Mouse (Mus musculus): ENCODE results near the gene Arrdc5. TPM values are rescaled to one million over a fixed set of nuclear protein-coding genes. Genes with fewer than 3 reads are reported as not detected.
A peak's percentile ranks its signal among the peaks of the same experiment; 100 is the strongest.

Arrdc5 gene
- polyA plus RNA-seq, 1 experiment from 2014 or later: 0.21 TPM

GRCm38 (mm10) chr17:56308088-56308487, 8.0 kb upstream of the Arrdc5 start:
- Histone ChIP-seq H3K4me2 (ENCODE audit: low read depth, low read length) (no peak overlapping the region), H3K36me3 (ENCODE audit: control insufficient read depth, insufficient read depth) (peaks cover 26% of the 10 kb centered on the region), H3K27ac (ENCODE audit: low read length) (no peak overlapping the region), H3K9ac (ENCODE audit: low read length) (peak overlapping the region; percentile 5; the same call in 1 of the 2 replicates), H3K4me3 (ENCODE audit: low read length) (no peak overlapping the region), H3K27me3 (ENCODE audit: control insufficient read depth, insufficient read depth, low read length) (no peaks in the 10 kb centered on the region), H3K9me3 (replicated peaks; ENCODE audit: control insufficient read depth, low read length) (no peaks in the 10 kb centered on the region), H3K4me1 (ENCODE audit: control insufficient read depth, insufficient read depth, low read length) (peaks cover 20% of the 10 kb centered on the region)
- ATAC-seq (replicated peaks; ENCODE audit: extremely low read depth, insufficient read depth, low FRiP score): no peak
- WGBS: 64% methylated on average over 6 of the region's 6 CpGs

DNA sequence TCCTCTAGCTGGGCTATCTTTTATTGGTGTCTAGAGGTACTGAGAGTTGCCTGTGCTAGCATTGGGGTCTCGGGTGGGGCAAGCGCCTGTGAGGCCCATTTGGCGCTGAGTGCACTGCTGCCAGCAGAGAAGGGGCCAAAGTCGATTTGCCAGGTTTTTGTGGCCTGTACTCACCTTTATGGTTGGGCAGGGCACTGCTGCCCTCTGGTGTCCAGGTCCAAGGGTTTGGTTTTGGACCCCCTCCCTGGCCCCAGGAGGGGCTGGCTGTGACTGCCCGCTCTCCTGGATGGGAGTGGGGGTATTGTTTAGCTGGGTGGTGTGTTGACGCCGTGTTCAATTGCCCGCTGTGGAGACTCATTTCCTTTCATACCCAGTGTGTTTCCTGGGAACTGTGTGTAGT, 5.7 kb upstream of the Arrdc5 start:
- H3K36me3 ChIP-seq (ENCODE audit: control insufficient read depth, insufficient read depth): peaks cover 16% of the 10 kb centered on the region
- no peak overlapping the region for H3K27ac ChIP-seq (ENCODE audit: low read length)
- H3K4me2 ChIP-seq (ENCODE audit: low read depth, low read length): peak overlapping the region; percentile 99
- H3K27me3 ChIP-seq (ENCODE audit: control insufficient read depth, insufficient read depth, low read length): no peaks in the 10 kb centered on the region
- H3K9me3 ChIP-seq (replicated peaks; ENCODE audit: control insufficient read depth, low read length): no peaks in the 10 kb centered on the region
- 53% methylated on average over 8 of the region's 8 CpGs for WGBS
- H3K9ac ChIP-seq (ENCODE audit: low read length): no peak overlapping the region
- peaks cover 29% of the 10 kb centered on the region for H3K4me1 ChIP-seq (ENCODE audit: control insufficient read depth, insufficient read depth, low read length)
- no peak for ATAC-seq (replicated peaks; ENCODE audit: extremely low read depth, insufficient read depth, low FRiP score)
- no peak overlapping the region; the same call in 1 of the 2 replicates for H3K4me3 ChIP-seq (ENCODE audit: low read length)

DNA sequence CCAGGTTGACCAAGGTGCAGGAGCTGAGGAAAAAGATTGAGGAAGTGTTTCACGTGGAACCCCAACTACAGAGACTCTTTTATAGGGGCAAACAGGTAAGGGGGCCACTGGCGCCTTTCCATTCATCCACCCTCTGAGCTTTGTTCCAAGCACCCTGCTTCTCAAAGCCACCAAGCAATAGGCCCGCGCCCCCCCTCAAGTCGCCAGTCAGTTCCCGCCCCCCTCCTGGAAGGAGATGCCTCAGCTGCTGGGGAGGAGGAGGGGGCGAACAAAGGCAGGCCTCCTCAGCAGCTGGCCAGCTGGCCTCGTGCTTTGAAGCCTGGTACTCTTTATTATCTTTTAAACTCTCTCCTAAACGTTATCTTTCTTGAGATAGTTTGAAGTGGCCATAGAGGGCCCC, 5.1 kb upstream of the Arrdc5 start:
- peaks cover 10% of the 10 kb centered on the region for H3K36me3 ChIP-seq (ENCODE audit: control insufficient read depth, insufficient read depth)
- H3K4me1 ChIP-seq (ENCODE audit: control insufficient read depth, insufficient read depth, low read length): peaks cover 29% of the 10 kb centered on the region
- ATAC-seq (replicated peaks; ENCODE audit: extremely low read depth, insufficient read depth, low FRiP score): no peak

DNA sequence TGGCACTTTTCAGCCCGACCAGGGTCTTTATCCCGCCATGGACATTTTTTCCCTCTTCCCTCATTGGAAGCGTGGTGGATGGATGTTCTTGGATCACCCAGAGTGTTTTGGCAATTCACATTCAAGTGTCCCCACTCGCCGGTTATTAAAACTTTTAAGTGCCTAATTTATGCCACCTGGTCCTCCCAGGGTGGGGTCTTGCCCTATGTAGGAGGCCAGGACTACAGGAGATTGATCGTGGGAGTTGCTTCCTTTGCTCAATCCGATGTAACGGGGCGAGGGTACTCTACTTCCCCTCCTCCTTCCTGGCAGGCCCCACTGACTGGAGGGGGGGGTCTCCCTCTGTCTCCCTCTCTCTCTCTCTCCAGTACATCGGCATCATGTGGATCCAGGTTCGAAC, 4.6 kb upstream of the Arrdc5 start:
- Histone ChIP-seq H3K36me3 (ENCODE audit: control insufficient read depth, insufficient read depth) (peaks cover 10% of the 10 kb centered on the region), H3K4me2 (ENCODE audit: low read depth, low read length) (peak overlapping the region; percentile 99), H3K27me3 (ENCODE audit: control insufficient read depth, insufficient read depth, low read length) (no peaks in the 10 kb centered on the region), H3K9me3 (replicated peaks; ENCODE audit: control insufficient read depth, low read length) (no peaks in the 10 kb centered on the region), H3K9ac (ENCODE audit: low read length) (peak overlapping the region; percentile 77), H3K4me1 (ENCODE audit: control insufficient read depth, insufficient read depth, low read length) (peaks cover 29% of the 10 kb centered on the region), H3K27ac (ENCODE audit: low read length) (no peak overlapping the region), H3K4me3 (ENCODE audit: low read length) (peak overlapping the region; percentile 79)
- no peak for ATAC-seq (replicated peaks; ENCODE audit: extremely low read depth, insufficient read depth, low FRiP score)
- WGBS: 15% methylated on average over 11 of the region's 11 CpGs

More for the DNA sequence above, 5.1 kb upstream of the Arrdc5 start:
- 34% methylated on average over 9 of the region's 9 CpGs for WGBS
- no peak overlapping the region for H3K27ac ChIP-seq (ENCODE audit: low read length)
- H3K9me3 ChIP-seq (replicated peaks; ENCODE audit: control insufficient read depth, low read length): no peaks in the 10 kb centered on the region
- H3K27me3 ChIP-seq (ENCODE audit: control insufficient read depth, insufficient read depth, low read length): no peaks in the 10 kb centered on the region
- peak overlapping the region; percentile 79 for H3K4me3 ChIP-seq (ENCODE audit: low read length)
- peak overlapping the region; percentile 77 for H3K9ac ChIP-seq (ENCODE audit: low read length)
- H3K4me2 ChIP-seq (ENCODE audit: low read depth, low read length): peak overlapping the region; percentile 99

- Histone ChIP-seq H3K9ac (ENCODE audit: low read length) (peak overlapping the region; percentile 77), H3K36me3 (ENCODE audit: control insufficient read depth, insufficient read depth) (peaks cover 5% of the 10 kb centered on the region), H3K4me1 (ENCODE audit: control insufficient read depth, insufficient read depth, low read length) (peaks cover 29% of the 10 kb centered on the region), H3K4me3 (ENCODE audit: low read length) (peak overlapping the region; percentile 79), H3K27ac (ENCODE audit: low read length) (peak overlapping the region; percentile 87), H3K9me3 (replicated peaks; ENCODE audit: control insufficient read depth, low read length) (no peaks in the 10 kb centered on the region), H3K27me3 (ENCODE audit: control insufficient read depth, insufficient read depth, low read length) (no peaks in the 10 kb centered on the region), H3K4me2 (ENCODE audit: low read depth, low read length) (peak overlapping the region; percentile 99)
- ATAC-seq (replicated peaks; ENCODE audit: extremely low read depth, insufficient read depth, low FRiP score): peak; percentile 91
- WGBS: under 1% methylated on average over 67 of the region's 68 CpGs
These were observed 3.9 kb upstream of the Arrdc5 start for GRCm38 (mm10) chr17:56303847-56304586.

DNA sequence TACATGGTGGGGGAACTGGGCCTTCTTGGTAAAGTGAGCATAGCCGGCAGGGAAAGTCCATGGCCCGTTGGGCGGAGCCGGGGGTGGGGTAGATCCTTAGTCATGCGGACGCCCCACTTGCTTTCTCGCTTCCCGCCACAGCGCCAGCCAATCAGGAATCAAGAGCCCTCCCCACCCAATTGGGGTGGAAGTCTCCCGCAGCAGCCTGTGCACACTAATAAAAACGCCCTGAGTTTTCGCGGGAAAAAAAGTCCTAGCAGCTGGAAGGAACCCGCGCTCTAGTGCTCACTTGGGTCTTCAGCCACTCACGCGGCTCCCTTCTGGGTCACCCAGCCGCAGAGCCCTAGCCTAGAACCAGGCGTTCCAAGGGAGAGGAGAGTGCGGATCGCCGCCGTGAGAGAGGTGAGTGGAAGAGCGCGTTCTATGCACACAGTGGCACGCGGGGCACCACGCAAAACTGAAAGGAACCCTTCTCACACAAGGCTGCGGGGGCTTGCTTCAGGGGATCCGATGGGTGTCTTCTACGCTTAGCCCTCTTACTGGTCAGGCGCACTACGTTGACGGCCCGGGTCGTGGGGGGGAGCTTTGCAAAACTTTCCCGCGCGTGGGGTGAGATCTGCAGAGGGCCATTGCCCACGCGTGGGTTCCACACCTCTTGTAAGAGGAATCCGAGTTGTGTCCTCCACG, 3.2 kb upstream of the Arrdc5 start, which contains the start of gene Uhrf1:
Uhrf1 (plus strand) TSS at position 162 of the 687 bp plus-strand sequence.
- H3K36me3 ChIP-seq (ENCODE audit: control insufficient read depth, insufficient read depth): peaks cover 2% of the 10 kb centered on the region
- peaks cover 29% of the 10 kb centered on the region for H3K4me1 ChIP-seq (ENCODE audit: control insufficient read depth, insufficient read depth, low read length)
- H3K9me3 ChIP-seq (replicated peaks; ENCODE audit: control insufficient read depth, low read length): no peaks in the 10 kb centered on the region
- H3K27me3 ChIP-seq (ENCODE audit: control insufficient read depth, insufficient read depth, low read length): no peaks in the 10 kb centered on the region
- H3K4me3 ChIP-seq (ENCODE audit: low read length): peak within 1 kb of the TSS; percentile 79
- ATAC-seq (replicated peaks; ENCODE audit: extremely low read depth, insufficient read depth, low FRiP score): peak; percentile 81
- H3K4me2 ChIP-seq (ENCODE audit: low read depth, low read length): peak within 1 kb of the TSS; percentile 99
- H3K9ac ChIP-seq (ENCODE audit: low read length): peak within 1 kb of the TSS; percentile 77
- H3K27ac ChIP-seq (ENCODE audit: low read length): peak within 1 kb of the TSS; percentile 87
- under 1% methylated on average over 43 of the region's 43 CpGs for WGBS

GRCm38 (mm10) chr17:56302363-56302996, 2.4 kb upstream of the Arrdc5 start:
- ATAC-seq (replicated peaks; ENCODE audit: extremely low read depth, insufficient read depth, low FRiP score): 0 out of 2 replicates have a peak, but pooled peaks have one; percentile 19
- no peaks in the 10 kb centered on the region for H3K9me3 ChIP-seq (replicated peaks; ENCODE audit: control insufficient read depth, low read length)
- peak overlapping the region; percentile 79; the same call in 1 of the 2 replicates for H3K4me3 ChIP-seq (ENCODE audit: low read length)
- H3K9ac ChIP-seq (ENCODE audit: low read length): peak overlapping the region; percentile 77
- 32% methylated on average over 13 of the region's 13 CpGs for WGBS
- peaks cover 29% of the 10 kb centered on the region for H3K4me1 ChIP-seq (ENCODE audit: control insufficient read depth, insufficient read depth, low read length)
- H3K27me3 ChIP-seq (ENCODE audit: control insufficient read depth, insufficient read depth, low read length): no peaks in the 10 kb centered on the region
- H3K4me2 ChIP-seq (ENCODE audit: low read depth, low read length): peak overlapping the region; percentile 99
- H3K36me3 ChIP-seq (ENCODE audit: control insufficient read depth, insufficient read depth): peaks cover 2% of the 10 kb centered on the region
- H3K27ac ChIP-seq (ENCODE audit: low read length): peak overlapping the region; percentile 87

- 92% methylated on average over 1 of the region's 1 CpGs for WGBS
- H3K9me3 ChIP-seq (replicated peaks; ENCODE audit: control insufficient read depth, low read length): no peaks in the 10 kb centered on the region
- no peak for ATAC-seq (replicated peaks; ENCODE audit: extremely low read depth, insufficient read depth, low FRiP score)
- H3K4me1 ChIP-seq (ENCODE audit: control insufficient read depth, insufficient read depth, low read length): peaks cover 9% of the 10 kb centered on the region
- H3K27ac ChIP-seq (ENCODE audit: low read length): no peak overlapping the region
- H3K9ac ChIP-seq (ENCODE audit: low read length): no peak overlapping the region
- no peaks in the 10 kb centered on the region for H3K27me3 ChIP-seq (ENCODE audit: control insufficient read depth, insufficient read depth, low read length)
- no peaks in the 10 kb centered on the region for H3K36me3 ChIP-seq (ENCODE audit: control insufficient read depth, insufficient read depth)
- H3K4me3 ChIP-seq (ENCODE audit: low read length): no peak overlapping the region
- no peak overlapping the region for H3K4me2 ChIP-seq (ENCODE audit: low read depth, low read length)
These were observed 1.8 kb downstream of the Arrdc5 start for GRCm38 (mm10) chr17:56298238-56298637.

Measured in heart, embryonic 16.5 days (tissue).